Mouse (Mus musculus): ENCODE results near the gene Unc5cl. TPM values are rescaled to one million over a fixed set of nuclear protein-coding genes. Genes with fewer than 3 reads are reported as not detected.

The Unc5cl gene
- total RNA-seq, 2 experiments from 2014 or later = 0.98 to 2.0 TPM

DNA sequence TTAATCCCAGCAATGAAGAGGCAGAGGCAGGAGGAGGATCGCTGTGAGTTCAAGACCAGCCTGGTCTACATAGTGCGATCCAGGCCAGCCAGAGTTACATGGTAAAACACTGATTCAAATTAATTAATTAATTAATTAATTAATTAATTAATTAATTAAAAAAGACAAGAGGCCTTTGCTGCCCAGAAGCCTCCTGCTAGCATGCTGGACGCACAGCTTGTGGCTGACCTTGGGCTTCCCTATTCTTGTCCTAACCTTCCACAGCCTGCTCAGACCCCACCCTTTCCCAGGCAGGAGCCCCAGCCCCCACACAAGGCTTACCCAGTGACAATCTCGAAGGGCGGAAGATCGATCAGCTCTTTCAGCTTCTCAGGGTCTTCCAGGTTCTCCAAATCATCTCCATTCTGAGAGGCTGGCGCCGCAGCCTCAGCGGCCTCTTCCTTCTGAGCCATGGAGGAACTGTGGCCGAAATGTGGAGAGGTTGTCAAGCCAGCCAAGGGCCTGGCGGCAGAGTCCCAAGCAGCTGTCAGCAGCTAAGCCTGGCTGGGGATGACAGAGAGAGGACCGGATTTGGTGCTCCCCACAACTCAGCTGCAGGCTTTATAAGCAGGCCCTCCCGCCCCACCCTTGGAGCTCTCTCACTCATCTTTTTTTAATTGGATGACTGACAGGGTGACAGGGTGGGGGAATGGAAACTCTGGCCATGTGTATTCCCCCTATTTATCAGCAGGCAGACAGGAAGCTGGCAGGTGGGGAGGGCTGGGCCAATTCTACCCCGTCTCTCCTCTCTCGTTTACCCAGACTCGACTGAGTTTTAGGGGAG is 22.3 kb upstream of the Unc5cl start, which contains the start of gene Apobec2:
Gene Apobec2 (minus strand): TSS at position 773 of the 823 bp plus-strand sequence.
- no peak for DNase-seq (ENCODE audit: low spot score in 2 of 2)

DNA sequence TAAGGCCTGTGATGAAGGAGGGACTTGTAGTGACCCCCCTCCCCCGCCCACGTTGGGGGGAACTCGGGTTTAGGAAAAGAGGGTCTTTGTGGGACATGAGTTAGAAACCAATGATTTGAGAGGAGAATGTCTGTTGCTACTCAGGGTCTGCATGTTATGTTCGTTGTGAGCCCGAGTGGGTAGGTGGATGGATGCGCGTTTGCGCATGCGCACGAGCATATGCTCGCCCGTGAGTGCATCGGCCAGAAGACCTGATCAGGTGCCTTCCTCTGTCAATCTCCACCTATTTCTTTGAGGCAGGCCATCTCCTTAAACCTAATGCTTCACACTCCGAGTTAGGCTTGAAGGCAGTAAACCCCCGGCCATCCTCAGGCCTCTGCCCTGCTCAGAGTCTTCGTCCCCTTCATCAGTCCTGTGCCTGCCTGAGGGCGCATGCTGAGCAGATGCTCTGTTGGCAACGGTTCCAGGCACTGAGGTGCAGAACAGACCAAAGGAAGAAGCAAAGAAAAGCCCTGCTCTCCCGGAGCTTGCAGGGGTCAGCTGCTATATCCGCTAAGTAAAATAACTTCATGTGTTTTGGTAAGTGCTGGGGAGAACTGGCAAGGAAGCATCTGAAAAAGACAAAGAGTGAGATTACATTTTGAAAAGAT is 21.6 kb upstream of the Unc5cl start:
- no peak for DNase-seq (ENCODE audit: low spot score in 2 of 2)

DNA sequence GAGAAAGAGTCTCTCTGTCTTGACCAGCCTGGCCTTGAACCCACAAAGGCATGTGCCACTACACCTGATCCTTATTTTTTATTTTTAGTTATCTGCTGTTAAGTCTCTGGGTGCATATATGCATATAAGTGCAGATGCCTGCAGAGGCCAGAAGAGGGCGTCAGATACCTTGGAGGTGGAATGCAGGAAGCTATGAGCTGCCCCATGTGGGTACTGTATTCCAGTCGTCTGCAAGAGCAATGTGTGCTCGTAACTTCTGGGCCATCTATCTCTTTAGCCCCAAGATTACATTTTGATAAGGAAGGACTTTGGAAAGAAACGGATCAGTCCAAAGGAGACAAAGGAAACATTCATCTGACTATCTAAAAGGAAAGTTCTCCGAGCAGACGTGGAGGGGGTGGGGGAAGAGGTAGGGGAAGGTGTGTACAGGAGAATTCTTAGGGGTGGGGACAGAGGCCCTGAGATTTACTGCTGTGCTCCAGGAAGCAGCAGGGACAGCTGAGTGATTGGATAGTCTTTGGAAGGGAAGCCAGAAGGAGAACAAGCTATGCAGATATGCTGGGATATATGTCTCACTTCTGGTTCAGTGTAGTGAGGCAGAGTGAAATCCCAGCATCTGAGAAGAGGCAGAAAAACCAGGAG is 20.9 kb upstream of the Unc5cl start:
- DNase-seq (ENCODE audit: low spot score in 2 of 2) = no peak

DNA sequence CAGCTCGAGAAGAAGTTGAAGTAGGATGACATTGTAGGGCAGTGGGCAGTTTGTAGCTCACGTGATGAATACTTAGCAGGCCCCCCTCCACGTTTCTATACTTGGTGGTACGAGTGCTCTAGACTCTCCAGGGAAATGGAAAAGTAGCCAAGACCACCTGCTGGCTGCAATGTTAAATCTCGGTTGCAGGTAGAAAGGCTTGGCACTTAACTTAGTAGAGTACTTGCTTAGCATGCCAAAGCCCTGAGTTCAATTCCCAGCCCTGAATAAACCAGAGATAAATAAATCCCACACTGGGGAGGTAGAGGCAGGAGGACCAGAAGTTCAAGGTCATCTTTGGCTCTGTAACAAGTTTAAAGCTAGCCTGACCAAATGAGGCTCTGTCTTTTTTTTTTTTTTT is 20.2 kb upstream of the Unc5cl start:
- no peak for DNase-seq (ENCODE audit: low spot score in 2 of 2)

DNA sequence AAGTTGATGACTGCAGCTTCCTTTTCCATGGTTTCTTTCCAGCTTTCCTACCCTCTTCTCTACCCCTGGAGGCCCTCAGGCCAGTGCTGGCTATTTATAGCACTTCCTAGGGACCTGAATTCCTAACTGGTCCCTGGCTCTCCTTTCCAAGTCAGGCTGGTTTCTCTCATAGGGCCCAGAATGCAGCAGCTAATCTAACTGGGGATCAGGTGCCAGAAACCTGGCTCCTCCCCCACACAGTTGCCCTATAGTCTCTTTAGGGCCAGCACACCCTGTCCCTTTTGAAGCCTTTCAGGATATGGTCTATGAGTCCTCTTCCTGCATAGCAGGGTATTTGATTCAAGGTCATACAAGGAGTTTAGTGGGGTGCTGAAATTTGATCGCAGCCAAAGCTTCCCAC is 18.2 kb upstream of the Unc5cl start:
- DNase-seq (ENCODE audit: low spot score in 2 of 2) = no peak

DNA sequence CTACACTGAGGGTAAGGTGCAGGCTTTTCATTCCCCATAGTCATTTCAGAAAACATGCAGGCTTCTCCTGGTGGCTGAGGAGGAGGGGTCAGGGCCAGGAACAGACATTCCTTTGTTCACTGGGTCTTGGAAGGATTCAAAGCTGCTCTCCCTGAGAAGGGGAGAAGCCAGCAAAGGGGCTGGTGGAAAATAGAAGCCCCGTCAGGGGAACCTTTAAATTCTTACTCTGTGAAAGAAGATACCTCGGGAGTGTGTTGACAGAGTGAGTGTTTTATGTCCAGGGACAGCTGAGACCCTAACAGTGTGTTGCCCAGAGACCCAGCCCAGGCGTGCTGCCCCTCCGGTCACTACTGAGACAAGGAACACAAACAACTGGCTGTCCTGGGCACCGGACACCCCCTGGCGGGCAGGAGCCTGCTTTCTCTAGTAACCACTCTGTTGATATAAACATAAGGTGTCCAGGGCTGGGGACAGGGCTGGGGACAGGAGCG is 17.2 kb upstream of the Unc5cl start:
- peak in 1 of 2 experiments; percentile 44 for DNase-seq (ENCODE audit: low spot score in 2 of 2)

DNA sequence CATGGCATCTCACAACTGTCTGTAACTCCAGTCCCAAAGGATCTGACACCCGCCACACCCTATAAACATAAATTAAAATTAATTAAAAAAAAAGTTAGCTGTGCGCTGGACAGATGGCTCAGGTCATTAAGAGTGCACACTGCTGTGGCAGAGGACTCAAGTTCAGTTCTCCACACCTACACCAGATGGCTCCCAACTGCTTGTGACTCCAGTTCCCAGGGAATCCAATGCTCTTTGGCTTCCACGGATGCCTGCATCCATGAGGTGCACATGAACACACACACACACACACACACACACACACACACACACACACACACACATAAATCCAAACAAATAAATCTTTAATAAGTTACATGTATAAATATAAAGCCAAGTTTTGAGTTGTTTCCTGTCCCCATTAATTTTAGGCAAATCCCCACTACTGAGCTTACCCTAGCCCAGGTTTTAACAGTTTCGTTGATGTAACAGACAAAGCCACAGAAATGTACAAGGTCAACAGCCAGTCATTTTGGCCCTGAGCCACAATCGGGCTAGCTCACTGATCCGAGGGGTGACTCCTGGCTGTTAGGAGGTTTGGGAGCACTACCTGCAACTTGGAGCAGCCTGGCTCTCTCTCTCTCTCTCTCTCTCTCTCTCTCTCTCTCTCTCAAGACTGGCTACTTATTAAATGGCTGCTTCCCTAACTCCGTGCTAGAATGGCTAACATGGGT is 11.8 kb upstream of the Unc5cl start:
- DNase-seq (ENCODE audit: low spot score in 2 of 2) = no peak

DNA sequence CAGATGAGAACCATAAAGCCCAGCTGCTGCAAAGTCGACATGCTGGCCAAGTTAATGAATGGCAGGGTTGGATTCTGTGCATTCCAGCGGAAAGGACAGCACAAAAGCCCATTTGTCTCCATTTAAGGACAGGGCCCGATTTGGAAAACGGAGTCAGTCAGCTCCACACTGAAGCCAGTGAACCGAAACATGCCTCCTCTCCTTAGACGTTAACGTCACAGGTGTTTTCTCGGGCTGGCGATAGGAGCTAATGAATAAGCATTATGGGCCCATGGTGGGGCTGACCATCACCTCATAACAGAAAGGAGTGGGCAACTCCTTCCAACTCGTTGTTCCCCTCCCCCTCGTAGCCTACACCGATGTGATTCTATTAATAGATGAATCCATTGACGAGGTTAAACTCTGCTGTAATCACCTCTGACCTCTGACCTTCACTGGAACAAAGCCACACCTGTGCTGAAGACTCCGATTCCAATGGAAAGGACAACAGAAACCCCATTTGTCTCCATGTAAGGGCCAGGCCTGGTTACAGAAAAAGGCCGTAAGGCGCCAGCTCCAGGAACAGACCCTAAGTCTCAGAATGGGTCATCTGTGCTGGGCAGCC is 11.1 kb upstream of the Unc5cl start:
- DNase-seq (ENCODE audit: low spot score in 2 of 2) = no peak

DNA sequence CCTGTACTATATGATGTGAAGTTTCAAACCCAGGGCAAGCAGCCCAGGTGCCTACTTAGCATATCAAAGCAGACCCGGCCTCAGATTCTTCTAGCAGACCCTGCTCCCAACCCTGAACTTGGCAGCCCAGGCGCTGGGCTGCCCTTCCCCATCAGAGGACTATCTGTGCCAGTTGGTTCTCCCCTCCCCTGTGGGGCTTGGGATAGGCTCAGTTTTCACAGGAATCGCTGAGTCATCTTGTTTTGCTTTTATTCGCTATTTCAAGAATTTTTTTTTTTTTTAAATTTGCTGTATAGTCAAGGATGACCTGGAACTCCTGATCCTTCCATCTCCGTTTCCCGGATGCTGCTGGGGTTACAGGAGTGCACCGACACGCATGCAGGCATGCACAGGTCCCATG is 7.0 kb upstream of the Unc5cl start:
- no peak for DNase-seq (ENCODE audit: low spot score in 2 of 2)

DNA sequence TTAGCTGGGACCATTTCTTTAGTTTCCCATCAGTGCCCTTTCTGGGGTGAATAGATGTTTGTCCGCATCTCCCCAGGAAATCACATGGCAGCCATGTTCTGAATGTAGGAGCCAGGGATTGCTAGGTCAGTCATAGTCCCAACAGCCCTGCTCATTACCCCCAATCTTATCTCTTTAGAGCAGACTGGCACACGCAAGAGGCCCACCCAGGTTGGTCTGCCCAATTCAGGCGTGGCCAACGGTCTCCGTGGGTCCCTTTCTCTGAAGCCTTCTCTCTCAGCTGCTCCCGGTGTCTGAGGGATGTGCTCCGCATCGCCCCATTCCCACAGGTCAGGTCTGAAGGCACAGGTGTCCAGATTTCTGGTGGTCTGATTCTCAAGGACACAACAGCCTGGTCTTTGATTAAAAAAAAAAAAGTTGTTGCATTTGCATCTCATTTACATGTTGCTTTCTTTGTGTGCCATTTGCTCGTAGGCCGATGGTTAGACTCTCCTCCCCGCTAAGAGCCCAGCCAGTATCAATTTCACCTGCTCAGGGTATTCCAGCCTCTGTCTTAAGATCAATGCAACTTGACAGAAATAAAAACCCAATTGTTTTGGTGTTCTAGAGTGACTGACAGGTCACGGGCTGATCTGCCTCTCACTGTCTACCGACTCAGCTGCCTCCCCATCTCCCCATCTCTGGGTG is 3.9 kb upstream of the Unc5cl start:
- DNase-seq (ENCODE audit: low spot score in 2 of 2) = no peak

DNA sequence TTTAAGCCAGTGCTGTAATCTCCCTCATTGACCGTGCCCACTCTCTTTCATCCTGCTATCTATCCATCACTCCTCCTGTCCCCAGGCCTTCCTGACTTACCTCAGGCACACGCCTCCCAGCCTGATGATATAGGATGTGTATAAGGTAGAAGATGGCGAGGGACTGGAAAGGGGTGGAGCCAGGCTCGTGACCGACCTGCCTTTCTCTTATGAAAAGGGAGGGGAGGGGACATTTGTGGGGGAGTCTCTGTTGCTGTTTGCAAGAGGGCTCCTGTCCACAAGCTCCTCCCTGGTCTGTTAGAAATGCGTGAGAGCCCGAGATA is 3.4 kb upstream of the Unc5cl start, which contains the start of gene Tspo2:
Gene Tspo2 (minus strand): TSS at position 170 of the 323 bp plus-strand sequence.
- DNase-seq (ENCODE audit: low spot score in 2 of 2) = no peak

DNA sequence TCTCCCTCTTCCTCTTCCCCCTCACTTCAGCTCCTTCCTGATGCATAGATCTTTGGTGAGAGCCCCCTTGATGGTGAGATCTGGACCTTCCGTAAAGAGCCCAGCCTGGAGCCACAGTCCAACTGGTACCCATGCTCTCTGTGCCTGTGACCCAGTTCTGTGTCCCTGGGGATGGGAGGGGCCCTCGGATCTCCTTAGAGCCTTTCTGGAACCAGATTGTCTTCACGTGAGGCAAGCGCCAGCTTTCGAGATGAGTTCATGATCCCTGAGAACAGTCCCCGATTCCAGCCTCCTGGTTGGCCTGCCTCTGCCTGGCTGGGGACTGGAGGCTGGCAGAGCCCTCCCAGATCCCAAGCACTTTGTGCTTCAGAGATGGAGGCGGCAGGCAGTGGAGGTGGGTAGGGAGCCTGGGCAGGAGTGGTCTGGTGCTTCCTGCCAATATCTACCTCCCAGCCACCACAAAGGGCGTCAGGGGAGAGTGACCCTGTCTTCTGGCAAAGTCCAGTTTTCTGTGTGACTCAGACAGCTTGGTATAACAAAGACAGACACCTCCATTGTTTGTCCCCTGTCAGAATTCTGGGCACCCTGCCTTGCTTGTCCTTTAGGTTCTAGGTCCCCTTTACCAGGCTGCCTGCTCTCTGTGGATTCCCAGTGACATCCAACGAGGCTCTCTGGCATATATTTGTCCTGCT is 2.8 kb upstream of the Unc5cl start:
- DNase-seq (ENCODE audit: low spot score in 2 of 2) = no peak

DNA sequence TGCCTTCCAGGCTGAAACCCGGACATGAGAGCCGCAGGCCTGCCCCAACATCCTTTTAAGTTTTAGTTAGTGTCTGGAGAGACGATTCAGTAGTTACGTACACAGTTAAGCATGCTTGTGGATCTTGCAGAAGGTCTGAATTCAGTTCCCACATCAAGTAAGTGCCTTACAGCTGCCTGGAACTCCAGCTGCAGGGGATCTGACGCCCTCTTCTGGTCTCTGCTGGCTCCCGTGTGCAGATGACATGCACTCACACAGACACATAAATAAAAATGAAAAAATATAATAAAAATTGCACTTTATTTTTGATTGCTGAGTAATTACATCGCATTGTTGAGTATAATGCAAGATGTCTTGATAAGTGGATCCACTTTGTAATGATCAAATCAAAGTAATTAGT is 1.2 kb upstream of the Unc5cl start:
- DNase-seq (ENCODE audit: low spot score in 2 of 2) = no peak

DNA sequence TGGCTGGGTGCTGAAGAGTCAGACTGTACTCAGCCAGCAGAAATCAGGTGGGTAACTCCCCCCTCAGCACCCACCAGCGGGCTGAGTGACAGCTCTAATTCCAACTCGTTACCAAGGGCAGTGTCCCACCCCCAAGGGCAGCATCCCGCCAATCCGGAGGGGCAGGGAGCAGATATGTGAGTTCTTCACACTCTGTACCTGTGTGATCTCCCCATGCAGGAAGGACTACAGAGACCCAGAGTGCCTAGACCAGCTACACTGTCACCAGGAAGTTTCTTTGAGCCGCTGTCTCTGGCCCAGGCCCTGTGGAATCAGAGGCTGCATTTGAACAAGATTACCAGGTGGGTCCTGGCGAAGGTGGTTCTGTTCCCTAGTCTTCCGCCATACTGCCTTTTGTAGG is 511 bp upstream of the Unc5cl start:
- DNase-seq (ENCODE audit: low spot score in 2 of 2) = no peak

DNA sequence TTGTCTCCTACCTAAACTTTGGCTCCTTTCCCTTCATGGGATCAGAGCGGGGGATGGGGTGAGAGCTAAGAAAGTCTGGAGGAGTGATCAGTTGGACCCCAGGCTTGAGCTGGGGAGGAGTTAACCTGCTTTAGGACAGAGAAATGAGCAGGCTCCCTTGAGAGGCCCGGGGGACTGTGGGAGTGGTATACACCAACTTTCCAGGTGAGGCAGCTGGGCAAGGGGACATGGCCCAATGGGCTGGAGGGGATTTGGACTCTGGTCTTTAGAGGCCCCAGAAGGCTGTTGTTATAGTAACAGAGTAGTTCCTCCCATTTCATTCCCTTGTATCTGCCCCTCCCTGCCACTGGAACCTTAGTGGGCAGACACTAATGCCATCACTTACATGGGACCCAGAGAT is 1.3 kb downstream of the Unc5cl start:
- DNase-seq (ENCODE audit: low spot score in 2 of 2) = no peak

DNA sequence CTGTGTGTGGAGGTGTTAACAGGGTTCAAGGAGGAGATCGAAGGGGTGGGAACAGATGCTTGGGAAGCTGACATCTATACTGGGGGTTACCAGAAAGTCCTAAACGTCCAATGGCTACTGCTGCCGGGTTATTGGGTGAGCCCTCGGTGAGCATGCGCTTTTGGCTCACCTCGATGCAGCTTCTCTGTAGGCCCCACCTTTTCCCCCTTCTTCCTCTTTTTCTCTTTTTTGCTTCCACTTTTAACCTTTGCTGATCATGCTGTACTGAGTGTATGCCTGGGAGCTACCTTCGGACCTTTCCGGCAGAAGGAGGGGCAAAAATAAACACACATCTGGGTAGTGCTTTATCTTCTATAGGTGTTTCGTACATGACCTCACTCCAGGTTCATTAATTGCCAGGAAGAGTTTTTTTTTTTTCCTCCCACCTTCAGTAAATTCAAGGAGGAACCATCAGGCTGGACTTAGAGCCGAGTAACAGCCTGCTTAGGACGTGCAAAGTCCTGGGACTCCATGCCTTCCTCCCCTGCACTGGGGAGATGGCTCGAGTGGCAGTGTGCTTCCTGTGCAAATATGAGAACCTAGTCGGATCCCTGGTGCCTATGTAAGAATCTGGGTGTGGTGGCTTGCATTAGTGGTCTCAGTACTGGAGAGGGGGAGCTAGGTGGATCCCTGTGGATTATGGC is 3.4 kb downstream of the Unc5cl start:
- DNase-seq (ENCODE audit: low spot score in 2 of 2) = no peak

DNA sequence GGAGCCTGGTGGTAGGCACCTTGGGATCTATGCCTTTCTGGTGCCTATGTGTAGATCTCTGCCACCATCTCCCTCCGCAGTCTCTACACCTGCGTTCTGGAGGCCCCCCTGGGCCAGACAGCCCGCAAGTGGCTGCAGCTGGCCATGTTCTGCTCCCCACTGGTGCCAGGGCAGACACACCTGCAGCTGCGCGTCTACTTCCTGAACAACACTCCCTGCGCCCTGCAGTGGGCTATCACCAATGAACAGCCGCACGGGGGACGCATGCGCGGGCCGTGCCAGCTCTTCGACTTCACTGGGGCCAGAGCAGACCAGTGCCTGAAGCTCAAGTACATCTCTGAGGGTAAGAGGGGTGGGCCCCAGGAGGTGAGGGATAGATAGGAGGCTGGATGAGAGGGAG is 7.4 kb downstream of the Unc5cl start:
- no peak for DNase-seq (ENCODE audit: low spot score in 2 of 2)

DNA sequence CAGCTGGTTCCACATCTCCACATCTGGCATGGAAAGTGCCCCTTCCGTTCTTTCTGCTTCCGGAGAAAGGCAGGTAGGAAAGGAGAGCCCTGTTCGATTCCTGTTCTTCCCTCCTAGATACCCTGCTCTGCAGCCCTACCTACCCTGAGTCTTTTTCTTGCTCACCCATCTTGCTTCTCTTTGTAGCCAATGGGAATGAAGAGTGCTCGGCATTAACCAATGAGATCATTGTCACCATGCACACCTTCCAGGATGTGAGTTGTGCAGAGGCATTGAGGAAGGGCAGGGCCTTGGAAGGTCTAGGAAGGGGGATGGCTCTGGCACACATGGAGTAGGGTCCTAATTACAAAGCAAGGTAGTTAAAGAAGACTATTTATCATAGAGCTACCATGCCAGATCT is 8.7 kb downstream of the Unc5cl start:
- no peak for DNase-seq (ENCODE audit: low spot score in 2 of 2)

DNA sequence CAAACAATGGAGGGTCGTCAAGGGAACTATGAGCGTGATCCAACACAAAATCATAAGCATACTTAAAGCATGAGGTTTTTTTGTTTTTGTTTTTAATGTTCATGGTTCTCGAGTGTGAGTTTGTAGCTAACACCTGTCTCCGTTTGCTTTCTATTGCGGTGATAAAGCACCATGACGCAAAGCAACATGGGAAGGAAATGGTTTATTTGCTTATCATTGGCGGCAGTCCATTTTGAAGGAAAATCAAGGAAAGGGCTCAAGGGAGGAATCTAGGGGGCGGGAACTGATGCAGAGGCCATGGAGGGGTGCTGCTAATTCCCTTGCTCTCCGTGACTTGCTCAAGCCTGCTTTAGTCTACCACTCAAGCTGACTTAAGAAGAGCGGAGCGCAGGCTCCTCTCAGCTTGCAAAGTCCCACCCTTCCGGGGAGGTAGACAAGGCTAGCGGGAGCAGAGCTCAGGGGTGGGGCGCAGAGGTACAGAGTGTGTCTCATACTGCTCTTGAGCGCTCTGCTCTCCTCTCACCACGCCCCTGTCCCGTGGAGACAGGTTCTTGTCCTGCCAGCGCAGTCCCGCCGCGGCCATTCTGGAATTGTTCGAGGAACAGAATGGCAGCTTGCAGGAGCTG is 12.2 kb downstream of the Unc5cl start:
- no peak for DNase-seq (ENCODE audit: low spot score in 2 of 2)

All from layer of hippocampus, postnatal 10 days (tissue).